20 mouse cellular contexts compared by ENCODE assay signal in genomic region chr12:119957041-119957440, GRCm38 (mm10). TPM values are rescaled to one million over a fixed set of nuclear protein-coding genes. Genes with fewer than 3 reads are reported as not detected.
"Had no signal": no experiment of that assay in that cellular context is flagged by ENCODE, and none has a peak within 500 bp of the region (broad histone marks: within the 10 kb centered on the region; RNA-seq: fewer than 3 reads in every experiment).

No protein-coding gene starts in this region.

- H3K4me2 ChIP-seq: limb, embryonic 12.5 days; limb, embryonic 15.5 days; liver, embryonic 11.5 days; lung, embryonic 14.5 days; neural tube, embryonic 12.5 days; neural tube, embryonic 15.5 days had no signal

- DNase-seq: kidney, adult 2 months; kidney, postnatal 25 days; layer of hippocampus, adult 9-11 months; liver, postnatal 0 days; lung, embryonic 14.5 days; thymus, adult 18-20 months; thymus, postnatal 36 days had no signal

- H3K27me3 ChIP-seq: limb, embryonic 12.5 days; limb, embryonic 15.5 days; neural tube, embryonic 12.5 days; neural tube, embryonic 15.5 days had no signal

- H3K9ac ChIP-seq: limb, embryonic 12.5 days; limb, embryonic 15.5 days; liver, embryonic 14.5 days; liver, postnatal 0 days; lung, embryonic 14.5 days; neural tube, embryonic 12.5 days; neural tube, embryonic 15.5 days had no signal

- H3K36me3 ChIP-seq: limb, embryonic 12.5 days; limb, embryonic 15.5 days; neural tube, embryonic 12.5 days; neural tube, embryonic 15.5 days had no signal

- H3K27ac ChIP-seq: kidney, postnatal 0 days; layer of hippocampus, adult 2 months; limb, embryonic 12.5 days; limb, embryonic 15.5 days; liver, embryonic 14.5 days; macrophage; neural tube, embryonic 12.5 days; neural tube, embryonic 15.5 days had no signal

- ATAC-seq: liver, postnatal 0 days; lung, postnatal 0 days had no signal

- H3K9me3 ChIP-seq: limb, embryonic 12.5 days; limb, embryonic 15.5 days; neural tube, embryonic 12.5 days; neural tube, embryonic 15.5 days had no signal

- H3K4me1 ChIP-seq: limb, embryonic 12.5 days; limb, embryonic 15.5 days; neural tube, embryonic 12.5 days; neural tube, embryonic 15.5 days had no signal

- H3K4me3 ChIP-seq: layer of hippocampus, adult 2 months; limb, embryonic 12.5 days; limb, embryonic 15.5 days; neural tube, embryonic 12.5 days; neural tube, embryonic 15.5 days had no signal

RNA-seq across cellular contexts. Expression of gene Tmem196, which starts 11.4 kb away (rescaled TPM):
- polyA plus RNA-seq: kidney, adult 2 months; liver, embryonic 14.5 days; liver, postnatal 0 days; macrophage; small intestine, adult 2 months; spleen, adult 2 months; testis, adult 2 months had no signal
